Comparison of ENCODE assay signal across 25 mouse cellular contexts in genomic region chr2:119834231-119834630, GRCm38 (mm10). TPM values are rescaled to one million over a fixed set of nuclear protein-coding genes. Genes with fewer than 3 reads are reported as not detected.
DNase-seq lines count a peak whose midpoint lies in the region; ATAC-seq and TF ChIP-seq lines count a peak whose summit lies in the region.
"Had no signal": no experiment of that assay in that cellular context is flagged by ENCODE, and none has a peak within 500 bp of the region (broad histone marks: within the 10 kb centered on the region; RNA-seq: fewer than 3 reads in every experiment).

No protein-coding gene starts in this region.

- H3K9me3 ChIP-seq in ES-E14 (ENCODE audit: control insufficient read depth, insufficient read depth, low read depth, low read length): no peaks in the 10 kb centered on the region
- H3K9me3 ChIP-seq: G1E had no signal

- H3K4me1 ChIP-seq in ES-E14 (ENCODE audit: control insufficient read depth in 2 of 2, insufficient read depth in 2 of 2, low read length in 2 of 2, poor library complexity in 1 of 2): no peaks in the 10 kb centered on the region

- no peak overlapping the region; the same call in 1 of the 2 replicates for H3K27ac ChIP-seq in ES-E14 (ENCODE audit: insufficient read depth, low read depth, low read length, poor library complexity, severe bottlenecking)

- H3K36me3 ChIP-seq in ES-E14 (ENCODE audit: control insufficient read depth, insufficient read depth, low read length, poor library complexity, severe bottlenecking): no peaks in the 10 kb centered on the region
- H3K36me3 ChIP-seq: G1E had no signal

- no peak for ATAC-seq in activated CD4-positive, CD25-positive, alpha-beta regulatory T cell, adult 4 months
- ATAC-seq: CD4-positive, CD25-positive, alpha-beta regulatory T cell, adult 4 months; Patski had no signal

- in situ Hi-C loops in ES-E14 (cut with MboI; ENCODE audit: low sequenced_read_pairs in 2 of 2, unreplicated experiment in 2 of 2): no loop called here

- H3K9ac ChIP-seq in ES-E14 (ENCODE audit: insufficient read depth, low read depth, low read length, poor library complexity, severe bottlenecking): no peak overlapping the region

- no peak overlapping the region for H3K4me3 ChIP-seq in ES-E14 (ENCODE audit: insufficient read depth in 1 of 2, low read depth in 1 of 2, low read length in 2 of 2, poor library complexity in 1 of 2, severe bottlenecking in 1 of 2)

- peak; percentile 71 for DNase-seq in ES-CJ7 (ENCODE audit: low read depth, low spot score)
- DNase-seq in ES-E14 (ENCODE audit: low read depth, low spot score): peak; percentile 46
- peak; percentile 67 for DNase-seq in R1 (ENCODE audit: low read depth, low spot score)
- peak; percentile 76 for DNase-seq in ZHBTc4 (ENCODE audit: low read depth, low spot score)
- no peak for DNase-seq in retina, embryonic 14.5 days (ENCODE audit: low spot score)
- no peak for DNase-seq in layer of hippocampus, adult 11-12 months (ENCODE audit: low spot score)
- DNase-seq in right cerebral cortex, postnatal 14 days: no peak
- DNase-seq: adrenal gland, adult 2 months; adrenal gland, adult 8-10 months; adrenal gland, postnatal 10 days; adrenal gland, postnatal 14 days; adrenal gland, postnatal 25 days; adrenal gland, postnatal 36 days; B cell, adult 2 months; cerebellum, adult 11 months; cerebellum, adult 11-12 months; cerebellum, adult 18-20 months; cerebellum, adult 2 months; cerebellum, adult 8-10 months; cerebellum, adult 9-10 months; cerebellum, adult 9-11 months had no signal

TF ChIP-seq in ES-E14, 5 proteins besides CTCF, POLR2A, EP300 and RAD21:
- no peak for TF ChIP-seq MAFK (IDR thresholded peaks at IDR 0.05; ENCODE audit: insufficient read depth, low read depth, low read length)
- no peak for TF ChIP-seq CHD2 (IDR thresholded peaks at IDR 0.05; ENCODE audit: low read depth, low read length)
- TF ChIP-seq HCFC1 (IDR thresholded peaks at IDR 0.05; ENCODE audit: borderline replicate concordance, insufficient read depth, low read length): no peak
- TF ChIP-seq ZC3H11A (IDR thresholded peaks at IDR 0.05; ENCODE audit: borderline replicate concordance, low read depth, low read length): no peak

RNA-seq across cellular contexts. Expression of gene Tyro3, which starts 36.7 kb away (rescaled TPM):
- total RNA-seq in ES-E14 (2012; rRNA removed): 66.2 and 127 TPM in 2 replicates
- 1 to 10 TPM; 1.6 to 3.2 TPM for polyA plus RNA-seq in activated CD4-positive, CD25-positive, alpha-beta regulatory T cell, adult 4 months (2017; shearing (Covaris generic))

RNA-seq across cellular contexts. Expression of gene Rpap1, which starts 46.9 kb away (rescaled TPM):
- total RNA-seq in ES-E14 (2012; rRNA removed): 46.6 and 81.9 TPM in 2 replicates
- polyA plus RNA-seq in activated CD4-positive, CD25-positive, alpha-beta regulatory T cell, adult 4 months (2017; shearing (Covaris generic)): 10 to 100 TPM in 1 of 2 experiments, 1 to 10 TPM in 1; 10.0 to 18.1 TPM

Comparison
In these comparisons a context has a peak if more than half of its experiments do, and no peak if none do; other contexts are left out.
1. DNase-seq: peak in ES-CJ7 (single experiment), ES-E14 (single experiment), R1 (single experiment) and ZHBTc4 (single experiment); none in retina, embryonic 14.5 days (single experiment), layer of hippocampus, adult 11-12 months (single experiment) and right cerebral cortex, postnatal 14 days (single experiment).